Mouse (Mus musculus): ENCODE data around the gene Hipk2. TPM values are rescaled to one million over a fixed set of nuclear protein-coding genes. Genes with fewer than 3 reads are reported as not detected.

The Hipk2 gene
- polyA plus RNA-seq, 1 experiment from 2014 or later: 11.0 TPM

- no peak overlapping the region for H3K9ac ChIP-seq (ENCODE audit: low read length)
- H3K9me3 ChIP-seq (ENCODE audit: control insufficient read depth, low read length): no peaks in the 10 kb centered on the region
- WGBS: 73% methylated on average over 1 of the region's 1 CpGs
- H3K4me3 ChIP-seq (ENCODE audit: control insufficient read depth in 1 of 2, insufficient read depth in 1 of 2, low read depth in 1 of 2, low read length in 2 of 2): no peak overlapping the region
- no peaks in the 10 kb centered on the region for H3K27me3 ChIP-seq (ENCODE audit: control insufficient read depth, insufficient read depth, low read length)
- peaks cover 21% of the 10 kb centered on the region for H3K36me3 ChIP-seq (ENCODE audit: control insufficient read depth, insufficient read depth, low read length)
- peaks cover 13 to 27% of the 10 kb centered on the region in 2 experiments for H3K4me1 ChIP-seq (ENCODE audit: control insufficient read depth in 2 of 2, insufficient read depth in 2 of 2, low read length in 2 of 2)
- H3K4me2 ChIP-seq (ENCODE audit: low read length): no peak overlapping the region
- no peak overlapping the region; a peak in 1 of 4 replicates for H3K27ac ChIP-seq (replicated peaks in 1 of 2; ENCODE audit: control insufficient read depth in 1 of 2, insufficient read depth in 1 of 2, low read depth in 2 of 2, low read length in 2 of 2)
- ATAC-seq (ENCODE audit: insufficient number of reproducible peaks, insufficient read depth, low FRiP score, low read depth): no peak
Observed at GRCm38 (mm10) chr6:38816216-38816615, 59.7 kb downstream of the Hipk2 start.

- no peak overlapping the region for H3K27ac ChIP-seq (replicated peaks in 1 of 2; ENCODE audit: control insufficient read depth in 1 of 2, insufficient read depth in 1 of 2, low read depth in 2 of 2, low read length in 2 of 2)
- no peak overlapping the region for H3K9ac ChIP-seq (ENCODE audit: low read length)
- no peaks in the 10 kb centered on the region for H3K27me3 ChIP-seq (ENCODE audit: control insufficient read depth, insufficient read depth, low read length)
- peaks cover 17 to 34% of the 10 kb centered on the region in 2 experiments for H3K4me1 ChIP-seq (ENCODE audit: control insufficient read depth in 2 of 2, insufficient read depth in 2 of 2, low read length in 2 of 2)
- no peak for ATAC-seq (ENCODE audit: insufficient number of reproducible peaks, insufficient read depth, low FRiP score, low read depth)
- H3K4me2 ChIP-seq (ENCODE audit: low read length): no peak overlapping the region
- no peaks in the 10 kb centered on the region for H3K9me3 ChIP-seq (ENCODE audit: control insufficient read depth, low read length)
- no peak overlapping the region for H3K4me3 ChIP-seq (ENCODE audit: control insufficient read depth in 1 of 2, insufficient read depth in 1 of 2, low read depth in 1 of 2, low read length in 2 of 2)
- peaks cover 21% of the 10 kb centered on the region for H3K36me3 ChIP-seq (ENCODE audit: control insufficient read depth, insufficient read depth, low read length)
- 62% methylated on average over 2 of the region's 2 CpGs for WGBS
Observed at GRCm38 (mm10) chr6:38815582-38815981, 60.4 kb downstream of the Hipk2 start.

DNA sequence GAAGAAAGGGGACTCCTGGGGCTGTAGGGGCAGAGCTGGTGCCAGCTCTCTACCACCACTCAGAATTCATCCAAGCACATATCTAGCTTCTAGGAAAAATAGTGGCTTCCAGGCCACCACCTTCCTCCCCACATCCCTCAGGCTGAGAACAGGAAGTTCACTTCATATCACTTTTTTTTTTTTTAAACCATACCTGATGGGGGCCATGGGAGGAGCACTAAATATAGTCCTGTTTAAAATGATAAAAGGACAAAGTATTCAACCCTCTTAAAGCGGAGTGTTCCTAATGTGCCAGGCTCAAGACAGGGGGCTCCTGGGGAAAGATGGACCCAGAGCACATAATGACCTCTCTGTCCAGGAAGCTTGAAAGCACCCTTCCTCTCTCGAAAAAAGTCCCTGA lies 61.3 kb downstream of the Hipk2 start:
- no peak for ATAC-seq (ENCODE audit: insufficient number of reproducible peaks, insufficient read depth, low FRiP score, low read depth)
- peaks cover 21% of the 10 kb centered on the region for H3K36me3 ChIP-seq (ENCODE audit: control insufficient read depth, insufficient read depth, low read length)
- WGBS: 67% methylated on average over 2 of the region's 2 CpGs

GRCm38 (mm10) chr6:38811459-38812145 lies 64.4 kb downstream of the Hipk2 start:
- H3K9me3 ChIP-seq (ENCODE audit: control insufficient read depth, low read length): no peaks in the 10 kb centered on the region
- H3K4me2 ChIP-seq (ENCODE audit: low read length): no peak overlapping the region
- 0 out of 4 replicates have a peak overlapping the region, but pooled peaks of 1 of the 2 experiments have one; percentile 24 for H3K27ac ChIP-seq (replicated peaks in 1 of 2; ENCODE audit: control insufficient read depth in 1 of 2, insufficient read depth in 1 of 2, low read depth in 2 of 2, low read length in 2 of 2)
- whole genome bisulfite sequencing: 68% methylated on average over 4 of the region's 4 CpGs
- H3K4me3 ChIP-seq (ENCODE audit: control insufficient read depth in 1 of 2, insufficient read depth in 1 of 2, low read depth in 1 of 2, low read length in 2 of 2): no peak overlapping the region
- H3K27me3 ChIP-seq (ENCODE audit: control insufficient read depth, insufficient read depth, low read length): no peaks in the 10 kb centered on the region
- H3K9ac ChIP-seq (ENCODE audit: low read length): no peak overlapping the region
- peaks cover 37 to 64% of the 10 kb centered on the region in 2 experiments for H3K4me1 ChIP-seq (ENCODE audit: control insufficient read depth in 2 of 2, insufficient read depth in 2 of 2, low read length in 2 of 2)
- H3K36me3 ChIP-seq (ENCODE audit: control insufficient read depth, insufficient read depth, low read length): 0 out of 2 replicates have a peak, but pooled peaks cover under 1% of the 10 kb centered on the region
- ATAC-seq (ENCODE audit: insufficient number of reproducible peaks, insufficient read depth, low FRiP score, low read depth): no peak

More for the DNA sequence above, 61.3 kb downstream of the Hipk2 start:
- no peak overlapping the region for H3K4me3 ChIP-seq (ENCODE audit: control insufficient read depth in 1 of 2, insufficient read depth in 1 of 2, low read depth in 1 of 2, low read length in 2 of 2)
- H3K4me1 ChIP-seq (ENCODE audit: control insufficient read depth in 2 of 2, insufficient read depth in 2 of 2, low read length in 2 of 2): peaks cover 23 to 43% of the 10 kb centered on the region in 2 experiments
- no peak overlapping the region for H3K27ac ChIP-seq (replicated peaks in 1 of 2; ENCODE audit: control insufficient read depth in 1 of 2, insufficient read depth in 1 of 2, low read depth in 2 of 2, low read length in 2 of 2)
- no peaks in the 10 kb centered on the region for H3K27me3 ChIP-seq (ENCODE audit: control insufficient read depth, insufficient read depth, low read length)
- H3K9me3 ChIP-seq (ENCODE audit: control insufficient read depth, low read length): no peaks in the 10 kb centered on the region
- H3K9ac ChIP-seq (ENCODE audit: low read length): no peak overlapping the region
- no peak overlapping the region for H3K4me2 ChIP-seq (ENCODE audit: low read length)

DNA sequence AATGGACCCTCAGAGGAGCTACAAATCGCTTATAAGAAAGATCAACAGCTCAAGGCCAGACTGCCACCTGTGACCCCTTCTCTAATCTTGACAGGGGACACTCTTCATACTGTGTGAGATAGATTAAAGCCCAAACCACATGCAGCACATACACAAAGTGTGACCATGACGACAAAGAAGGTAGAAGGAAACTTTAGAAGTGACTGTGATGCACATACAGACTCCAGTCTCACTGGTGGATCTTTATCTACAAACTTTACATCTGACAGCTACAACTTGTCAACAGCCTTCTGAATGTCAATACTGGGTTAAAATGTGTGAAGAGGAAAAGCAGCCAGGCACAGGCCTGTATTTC lies 65.9 kb downstream of the Hipk2 start:
- Histone ChIP-seq H3K27ac (replicated peaks in 1 of 2; ENCODE audit: control insufficient read depth in 1 of 2, insufficient read depth in 1 of 2, low read depth in 2 of 2, low read length in 2 of 2) (peak overlapping the region; percentile 18 to 39; a peak in 3 of 4 replicates), H3K9ac (ENCODE audit: low read length) (no peak overlapping the region), H3K4me2 (ENCODE audit: low read length) (0 out of 2 replicates have a peak overlapping the region, but pooled peaks have one; percentile 19), H3K36me3 (ENCODE audit: control insufficient read depth, insufficient read depth, low read length) (no peaks in the 10 kb centered on the region), H3K9me3 (ENCODE audit: control insufficient read depth, low read length) (no peaks in the 10 kb centered on the region), H3K4me1 (ENCODE audit: control insufficient read depth in 2 of 2, insufficient read depth in 2 of 2, low read length in 2 of 2) (peaks cover 34 to 62% of the 10 kb centered on the region in 2 experiments), H3K27me3 (ENCODE audit: control insufficient read depth, insufficient read depth, low read length) (no peaks in the 10 kb centered on the region), H3K4me3 (ENCODE audit: control insufficient read depth in 1 of 2, insufficient read depth in 1 of 2, low read depth in 1 of 2, low read length in 2 of 2) (no peak overlapping the region)
- WGBS: 25% methylated on average over 2 of the region's 2 CpGs
- ATAC-seq (ENCODE audit: insufficient number of reproducible peaks, insufficient read depth, low FRiP score, low read depth): no peak

DNA sequence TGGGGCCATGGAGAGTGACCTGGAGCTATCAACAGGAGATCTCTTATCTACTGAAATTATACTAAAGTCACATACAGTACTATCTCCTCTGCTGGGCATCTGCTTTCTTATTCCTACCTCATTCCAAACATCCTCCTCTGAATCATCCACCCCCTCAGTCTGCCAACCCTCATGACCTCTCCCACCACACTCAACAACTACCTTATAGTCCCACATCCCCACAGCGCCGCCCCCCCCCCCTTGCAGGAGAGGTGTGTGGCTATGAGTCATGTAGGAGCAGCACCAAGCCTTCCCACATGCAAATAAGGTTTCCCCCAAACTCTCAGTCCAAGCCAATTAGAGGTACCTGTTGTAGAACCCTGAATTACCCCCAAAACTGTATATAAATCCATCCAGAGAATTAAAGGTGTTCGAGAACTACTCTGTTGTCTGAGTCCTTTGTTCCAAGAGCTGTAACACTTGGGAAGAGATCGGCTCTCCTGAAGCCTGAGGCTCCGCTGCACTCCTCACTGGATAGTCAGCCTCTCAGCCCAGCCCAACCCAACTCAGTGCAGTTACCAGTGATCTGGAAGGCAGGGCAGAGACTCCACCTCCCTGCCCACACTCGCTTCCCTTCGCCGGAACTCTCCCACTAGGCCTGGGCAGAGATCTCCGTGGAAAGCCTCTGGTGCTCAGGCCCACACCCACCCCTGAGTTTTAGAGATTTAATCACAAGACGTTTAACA lies 66.4 kb downstream of the Hipk2 start:
- Histone ChIP-seq H3K4me3 (ENCODE audit: control insufficient read depth in 1 of 2, insufficient read depth in 1 of 2, low read depth in 1 of 2, low read length in 2 of 2) (no peak overlapping the region), H3K36me3 (ENCODE audit: control insufficient read depth, insufficient read depth, low read length) (no peaks in the 10 kb centered on the region), H3K4me1 (ENCODE audit: control insufficient read depth in 2 of 2, insufficient read depth in 2 of 2, low read length in 2 of 2) (peaks cover 30 to 57% of the 10 kb centered on the region in 2 experiments), H3K4me2 (ENCODE audit: low read length) (0 out of 2 replicates have a peak overlapping the region, but pooled peaks have one; percentile 19), H3K27me3 (ENCODE audit: control insufficient read depth, insufficient read depth, low read length) (no peaks in the 10 kb centered on the region), H3K27ac (replicated peaks in 1 of 2; ENCODE audit: control insufficient read depth in 1 of 2, insufficient read depth in 1 of 2, low read depth in 2 of 2, low read length in 2 of 2) (peak overlapping the region; percentile 18 to 39; a peak in 3 of 4 replicates), H3K9ac (ENCODE audit: low read length) (no peak overlapping the region), H3K9me3 (ENCODE audit: control insufficient read depth, low read length) (no peaks in the 10 kb centered on the region)
- 25% methylated on average over 10 of the region's 10 CpGs for WGBS
- peak; percentile 57 for ATAC-seq (ENCODE audit: insufficient number of reproducible peaks, insufficient read depth, low FRiP score, low read depth)

GRCm38 (mm10) chr6:38808317-38808716 lies 67.6 kb downstream of the Hipk2 start:
- ATAC-seq (ENCODE audit: insufficient number of reproducible peaks, insufficient read depth, low FRiP score, low read depth): no peak
- Histone ChIP-seq H3K9me3 (ENCODE audit: control insufficient read depth, low read length) (no peaks in the 10 kb centered on the region), H3K36me3 (ENCODE audit: control insufficient read depth, insufficient read depth, low read length) (no peaks in the 10 kb centered on the region), H3K4me3 (ENCODE audit: control insufficient read depth in 1 of 2, insufficient read depth in 1 of 2, low read depth in 1 of 2, low read length in 2 of 2) (no peak overlapping the region), H3K4me1 (ENCODE audit: control insufficient read depth in 2 of 2, insufficient read depth in 2 of 2, low read length in 2 of 2) (peaks cover 28 to 54% of the 10 kb centered on the region in 2 experiments), H3K4me2 (ENCODE audit: low read length) (no peak overlapping the region), H3K27me3 (ENCODE audit: control insufficient read depth, insufficient read depth, low read length) (no peaks in the 10 kb centered on the region), H3K9ac (ENCODE audit: low read length) (no peak overlapping the region), H3K27ac (replicated peaks in 1 of 2; ENCODE audit: control insufficient read depth in 1 of 2, insufficient read depth in 1 of 2, low read depth in 2 of 2, low read length in 2 of 2) (no peak overlapping the region)
- 80% methylated on average over 4 of the region's 4 CpGs for WGBS
